Mouse (Mus musculus) embryonic facial prominence, embryonic 11.5 days (tissue): ENCODE measurements around the gene Ppp3ca. TPM values are rescaled to one million over a fixed set of nuclear protein-coding genes. Genes with fewer than 3 reads are reported as not detected.

Experiments used
- ATAC-seq: fragments of 200-750 bp; cut with Nextera tagmentation; replicated peaks from 2 replicates; pipeline ENCODE4 v1.8.0; 2017; ENCODE audit warnings: low read depth; ENCODE audit not compliant: insufficient number of reproducible peaks, low FRiP score, low TSS enrichment
- DNase-seq: peaks from one replicate; pipeline ENCODE4 v3.0.0-alpha.2; 2015; ENCODE audit warnings: low spot score
- H3K27ac ChIP-seq: fragments of 300-500 bp; sonication (generic); replicated peaks from 2 replicates; pipeline ENCODE4 v1.5.1; 2014; ENCODE audit warnings: mild to moderate bottlenecking, low read depth, low read length, control low read depth
- H3K27me3 ChIP-seq: fragments of 300-500 bp; sonication (generic); 2 replicates; pipeline ENCODE4 v1.6.1; 2014; ENCODE audit warnings: mild to moderate bottlenecking, low read length, moderate library complexity, mixed read lengths; ENCODE audit not compliant: control insufficient read depth, insufficient read depth
- H3K36me3 ChIP-seq: fragments of 300-500 bp; sonication (generic); replicated peaks from 2 replicates; pipeline ENCODE4 v1.6.1; 2014; ENCODE audit warnings: low read depth, mild to moderate bottlenecking, low read length, moderate library complexity, mixed read lengths; ENCODE audit not compliant: control insufficient read depth, insufficient read depth
- H3K4me1 ChIP-seq: fragments of 300-500 bp; sonication (generic); 2 replicates; pipeline ENCODE4 v1.6.1; 2014; ENCODE audit warnings: low read length, mixed read lengths; ENCODE audit not compliant: control insufficient read depth, insufficient read depth
- H3K4me2 ChIP-seq: fragments of 300-500 bp; sonication (generic); 2 replicates; pipeline ENCODE4 v1.6.1; 2014; ENCODE audit warnings: low read depth, mild to moderate bottlenecking, control low read depth, low read length, moderate library complexity
- H3K4me3 ChIP-seq: fragments of 300-500 bp; sonication (generic); 2 replicates; pipeline ENCODE4 v1.5.1; 2014; ENCODE audit warnings: low read depth, low read length, control low read depth
- H3K9ac ChIP-seq: fragments of 300-500 bp; sonication (generic); replicated peaks from 2 replicates; pipeline ENCODE4 v1.6.1; 2014; ENCODE audit warnings: mild to moderate bottlenecking, control low read depth, low read length
- H3K9me3 ChIP-seq: fragments of 300-500 bp; sonication (generic); replicated peaks from 2 replicates; pipeline ENCODE4 v1.6.1; 2016; ENCODE audit warnings: mild to moderate bottlenecking, low read length, inconsistent platforms, mixed read lengths; ENCODE audit not compliant: control insufficient read depth
- WGBS: fragments of 180-500 bp; shearing (Covaris S2); extraction: QIAGEN DNeasy Blood & Tissue Kit; methylation state at CpG from one replicate; pipeline ENCODE4 v1.1.7; 2014; 5-methylcytosine and 5-hydroxymethylcytosine counted together
- microRNA-seq: library from miRNA; unstranded; fragments of <30 nt; microRNA quantifications from one replicate; pipeline ENCODE4, GENCODE M21; 2016; ENCODE audit warnings: borderline number of aligned reads
- polyA plus RNA-seq: library from polyadenylated mRNA; unstranded; fragments of >200 nt; fragmentation: Nextera tagmentation; extraction: Ambion mirVana; gene quantifications from 2 replicates; pipeline ENCODE4 v1.2.1, GENCODE M21; 2014

Gene Ppp3ca
- polyA plus RNA-seq, 1 experiment from 2014 or later: 57.4 TPM

- Histone ChIP-seq H3K4me3 (no peak overlapping the region), H3K9me3 (no peaks in the 10 kb centered on the region), H3K4me2 (no peak overlapping the region), H3K27ac (no peak overlapping the region), H3K36me3 (no peaks in the 10 kb centered on the region), H3K4me1 (no peaks in the 10 kb centered on the region), H3K9ac (no peak overlapping the region), H3K27me3 (no peaks in the 10 kb centered on the region)
- 69% methylated on average over 4 of the region's 4 CpGs for WGBS
- DNase-seq: no peak
- no peak for ATAC-seq
Measured at GRCm38 (mm10) chr3:136969796-136970195, 299.9 kb downstream of the Ppp3ca start.

GRCm38 (mm10) chr3:136977859-136978258, 307.9 kb downstream of the Ppp3ca start:
- Histone ChIP-seq H3K9me3 (no peaks in the 10 kb centered on the region), H3K27ac (no peak overlapping the region)
- no peak for ATAC-seq

GRCm38 (mm10) chr3:136980915-136981588, 311.1 kb downstream of the Ppp3ca start:
- no peak overlapping the region for H3K9ac ChIP-seq
- no peak for DNase-seq

More at GRCm38 (mm10) chr3:136977859-136978258, 307.9 kb downstream of the Ppp3ca start:
- Histone ChIP-seq H3K36me3 (no peaks in the 10 kb centered on the region), H3K27me3 (no peaks in the 10 kb centered on the region), H3K9ac (no peak overlapping the region), H3K4me3 (no peak overlapping the region), H3K4me1 (no peaks in the 10 kb centered on the region), H3K4me2 (no peak overlapping the region)
- 78% methylated on average over 1 of the region's 1 CpGs for WGBS
- no peak for DNase-seq

GRCm38 (mm10) chr3:136981589-136981924, 311.6 kb downstream of the Ppp3ca start:
- no peak overlapping the region for H3K9ac ChIP-seq
- no peaks in the 10 kb centered on the region for H3K4me1 ChIP-seq
- no peaks in the 10 kb centered on the region for H3K36me3 ChIP-seq
- no peaks in the 10 kb centered on the region for H3K9me3 ChIP-seq
- no peak overlapping the region for H3K27ac ChIP-seq
- no peaks in the 10 kb centered on the region for H3K27me3 ChIP-seq
- no peak overlapping the region for H3K4me2 ChIP-seq
- H3K4me3 ChIP-seq: no peak overlapping the region
- no peak for ATAC-seq
- DNase-seq: no peak
- WGBS: 72% methylated on average over 4 of the region's 4 CpGs

More at GRCm38 (mm10) chr3:136980915-136981588, 311.1 kb downstream of the Ppp3ca start:
- Histone ChIP-seq H3K4me1 (no peaks in the 10 kb centered on the region), H3K27ac (no peak overlapping the region), H3K9me3 (no peaks in the 10 kb centered on the region), H3K4me2 (no peak overlapping the region), H3K36me3 (no peaks in the 10 kb centered on the region), H3K4me3 (no peak overlapping the region), H3K27me3 (no peaks in the 10 kb centered on the region)
- ATAC-seq: no peak
- WGBS: 77% methylated on average over 5 of the region's 5 CpGs

- Histone ChIP-seq H3K4me1 (no peaks in the 10 kb centered on the region), H3K27me3 (no peaks in the 10 kb centered on the region), H3K9ac (no peak overlapping the region), H3K36me3 (no peaks in the 10 kb centered on the region), H3K4me3 (no peak overlapping the region), H3K27ac (no peak overlapping the region), H3K9me3 (no peaks in the 10 kb centered on the region), H3K4me2 (no peak overlapping the region)
- ATAC-seq (no peak), DNase-seq (no peak)
- WGBS: 87% methylated on average over 11 of the region's 11 CpGs
Measured at GRCm38 (mm10) chr3:136982021-136982420, 312.1 kb downstream of the Ppp3ca start.

GRCm38 (mm10) chr3:136986096-136986881, 316.4 kb downstream of the Ppp3ca start:
- no peaks in the 10 kb centered on the region for H3K27me3 ChIP-seq
- no peaks in the 10 kb centered on the region for H3K36me3 ChIP-seq
- no peaks in the 10 kb centered on the region for H3K4me1 ChIP-seq
- H3K4me2 ChIP-seq: no peak overlapping the region
- ATAC-seq (no peak), DNase-seq (no peak)
- no peak overlapping the region for H3K27ac ChIP-seq
- no peak overlapping the region for H3K4me3 ChIP-seq
- H3K9me3 ChIP-seq: no peaks in the 10 kb centered on the region
- WGBS: 55% methylated on average over 3 of the region's 3 CpGs
- no peak overlapping the region for H3K9ac ChIP-seq

Small RNA genes within 50 kb of the gene (microRNA-seq; reads per million reads assigned to microRNA genes)
- gene Gm44327: not detected
